Mouse (Mus musculus) liver, postnatal 0 days (tissue): ENCODE results near the gene Itga1.

ENCODE experiments used
- CTCF ChIP-seq: sonication (generic); IDR thresholded peaks from 2 replicates; pipeline ENCODE4 v1.5.1; 2016; ENCODE audit warnings: antibody characterized with exemption, low read depth
- EP300 ChIP-seq: IDR thresholded peaks from 2 replicates; pipeline ENCODE4 v1.6.1; 2016; ENCODE audit warnings: antibody characterized with exemption, low read depth, mild to moderate bottlenecking

DNA sequence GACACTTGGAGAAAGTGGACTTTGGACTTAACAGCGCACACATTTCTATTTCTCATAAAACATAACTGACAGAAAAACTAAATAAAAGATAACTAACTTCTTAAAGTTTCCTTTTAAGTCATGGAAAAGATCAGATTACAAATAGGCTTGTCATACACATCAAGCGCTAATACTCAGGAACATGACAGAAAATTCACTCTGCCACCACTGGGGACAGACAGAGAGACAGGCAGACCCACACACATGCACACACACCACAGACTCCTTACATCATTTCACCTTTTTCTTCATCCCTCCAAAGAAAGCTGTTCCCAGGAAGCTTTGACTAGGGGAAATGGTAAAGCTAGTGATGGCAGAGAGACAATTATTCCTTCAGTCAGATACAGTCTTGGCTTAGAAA, 6.4 kb downstream of the Itga1 start:
- TF ChIP-seq CTCF: peak; percentile 31; the same call in 1 of the 2 replicates
- TF ChIP-seq EP300: no peak
